Mouse (Mus musculus) lung, postnatal 0 days (tissue): ENCODE results near the gene Tbc1d30.

Source experiments
- CTCF ChIP-seq: IDR thresholded peaks from 2 replicates; pipeline ENCODE4 v1.5.1; 2016; ENCODE audit warnings: antibody characterized with exemption, mild to moderate bottlenecking
- EP300 ChIP-seq: IDR thresholded peaks from 2 replicates; pipeline ENCODE4 v1.6.1; 2016; ENCODE audit warnings: antibody characterized with exemption, mild to moderate bottlenecking, control low read depth

- no peak for TF ChIP-seq CTCF
- TF ChIP-seq EP300 = no peak
Observed at GRCm38 (mm10) chr10:121268771-121269170, 82.3 kb downstream of the Tbc1d30 start.
